Mouse (Mus musculus): ENCODE results near the gene Capn8. TPM values are rescaled to one million over a fixed set of nuclear protein-coding genes. Genes with fewer than 3 reads are reported as not detected.

Capn8 gene
- polyA plus RNA-seq, 1 experiment from 2014 or later, result not detected

GRCm38 (mm10) chr1:182574666-182575049, 9.9 kb downstream of the Capn8 start:
- no peaks in the 10 kb centered on the region for H3K36me3 ChIP-seq
- no peak for ATAC-seq (ENCODE audit: insufficient number of reproducible peaks, insufficient read depth, low FRiP score, low TSS enrichment, low read depth)
- H3K27me3 ChIP-seq, result no peaks in the 10 kb centered on the region
- no peak overlapping the region for H3K4me3 ChIP-seq (replicated peaks)
- H3K9ac ChIP-seq (replicated peaks), result no peak overlapping the region
- H3K9me3 ChIP-seq, result no peaks in the 10 kb centered on the region
- WGBS, result 42% methylated on average over 4 of the region's 4 CpGs
- H3K4me1 ChIP-seq (replicated peaks), result peaks cover 12% of the 10 kb centered on the region
- H3K4me2 ChIP-seq, result no peak overlapping the region
- no peak overlapping the region for H3K27ac ChIP-seq

DNA sequence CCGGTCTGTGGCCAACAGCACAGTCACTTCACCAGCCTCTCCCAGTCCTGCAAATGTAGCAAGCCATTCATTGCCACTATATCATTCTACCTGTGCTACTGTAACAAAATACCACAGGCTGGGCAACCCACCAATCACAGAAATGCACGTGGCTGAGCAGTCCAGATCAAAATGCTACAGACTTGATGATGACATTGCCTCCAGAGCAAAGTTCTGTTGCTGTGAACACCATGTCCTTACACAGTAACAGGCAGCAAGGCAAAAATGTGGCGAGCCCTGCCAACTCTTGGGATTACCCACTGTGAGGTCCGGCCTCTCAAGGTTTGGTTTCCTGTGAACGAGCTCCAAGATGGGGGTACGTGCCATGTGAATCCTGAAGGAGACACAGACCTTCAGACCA, 19.4 kb downstream of the Capn8 start:
- ATAC-seq (ENCODE audit: insufficient number of reproducible peaks, insufficient read depth, low FRiP score, low TSS enrichment, low read depth), result no peak
- no peak overlapping the region for H3K27ac ChIP-seq
- H3K4me3 ChIP-seq (replicated peaks), result no peak overlapping the region
- no peaks in the 10 kb centered on the region for H3K9me3 ChIP-seq
- H3K27me3 ChIP-seq, result 0 out of 2 replicates have a peak, but pooled peaks cover 5% of the 10 kb centered on the region
- H3K36me3 ChIP-seq, result no peaks in the 10 kb centered on the region
- H3K4me1 ChIP-seq (replicated peaks), result peaks cover 5% of the 10 kb centered on the region; the same call in 1 of the 2 replicates
- H3K4me2 ChIP-seq, result no peak overlapping the region
- WGBS, result 93% methylated on average over 6 of the region's 6 CpGs
- no peak overlapping the region for H3K9ac ChIP-seq (replicated peaks)

GRCm38 (mm10) chr1:182585162-182585840, 20.5 kb downstream of the Capn8 start:
- H3K27ac ChIP-seq, result no peak overlapping the region
- H3K27me3 ChIP-seq, result 0 out of 2 replicates have a peak, but pooled peaks cover 5% of the 10 kb centered on the region
- H3K36me3 ChIP-seq, result no peaks in the 10 kb centered on the region
- H3K4me3 ChIP-seq (replicated peaks), result peak overlapping the region; percentile 21
- 21% methylated on average over 16 of the region's 16 CpGs for WGBS
- H3K9me3 ChIP-seq, result no peaks in the 10 kb centered on the region
- no peak for ATAC-seq (ENCODE audit: insufficient number of reproducible peaks, insufficient read depth, low FRiP score, low TSS enrichment, low read depth)
- H3K4me1 ChIP-seq (replicated peaks), result peaks cover 5% of the 10 kb centered on the region; the same call in 1 of the 2 replicates
- H3K4me2 ChIP-seq, result peak overlapping the region; percentile 50
- no peak overlapping the region for H3K9ac ChIP-seq (replicated peaks)

- H3K4me2 ChIP-seq, result no peak overlapping the region
- no peak overlapping the region for H3K27ac ChIP-seq
- no peak overlapping the region for H3K9ac ChIP-seq (replicated peaks)
- no peaks in the 10 kb centered on the region for H3K36me3 ChIP-seq
- 0 out of 2 replicates have a peak, but pooled peaks cover 5% of the 10 kb centered on the region for H3K27me3 ChIP-seq
- H3K4me1 ChIP-seq (replicated peaks), result peaks cover 5% of the 10 kb centered on the region; the same call in 1 of the 2 replicates
- H3K4me3 ChIP-seq (replicated peaks), result no peak overlapping the region
- ATAC-seq (ENCODE audit: insufficient number of reproducible peaks, insufficient read depth, low FRiP score, low TSS enrichment, low read depth), result no peak
- 71% methylated on average over 4 of the region's 4 CpGs for WGBS
- H3K9me3 ChIP-seq, result no peaks in the 10 kb centered on the region
Observed at GRCm38 (mm10) chr1:182587706-182588105, 22.9 kb downstream of the Capn8 start.

DNA sequence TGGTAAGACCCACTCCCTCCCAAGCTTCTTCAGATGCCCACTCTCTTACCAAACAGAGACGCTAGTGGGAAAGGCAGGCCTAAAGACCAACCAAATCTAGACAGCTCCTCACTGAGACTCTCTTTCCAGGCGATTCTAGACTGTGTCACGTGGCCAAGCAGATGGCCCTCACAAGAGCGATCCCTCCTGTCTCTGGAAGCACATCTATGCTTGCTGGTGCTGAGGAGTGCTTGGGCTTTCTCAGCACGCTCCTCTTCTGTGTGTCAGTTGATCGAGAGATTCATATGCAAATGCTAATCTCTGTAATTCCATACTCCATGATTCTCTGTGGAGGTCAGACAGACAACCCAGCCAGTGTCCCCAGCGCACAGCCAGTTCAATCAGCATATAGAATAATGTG, 26.7 kb downstream of the Capn8 start:
- ATAC-seq (ENCODE audit: insufficient number of reproducible peaks, insufficient read depth, low FRiP score, low TSS enrichment, low read depth), result no peak
- Histone ChIP-seq H3K27me3 (no peaks in the 10 kb centered on the region), H3K4me1 (replicated peaks) (no peaks in the 10 kb centered on the region), H3K36me3 (no peaks in the 10 kb centered on the region), H3K9me3 (no peaks in the 10 kb centered on the region), H3K27ac (no peak overlapping the region), H3K4me2 (no peak overlapping the region), H3K4me3 (replicated peaks) (no peak overlapping the region), H3K9ac (replicated peaks) (no peak overlapping the region)
- 81% methylated on average over 7 of the region's 7 CpGs for WGBS

- Histone ChIP-seq H3K36me3 (no peaks in the 10 kb centered on the region), H3K4me3 (replicated peaks) (no peak overlapping the region), H3K9ac (replicated peaks) (no peak overlapping the region), H3K4me1 (replicated peaks) (no peaks in the 10 kb centered on the region), H3K27ac (no peak overlapping the region), H3K27me3 (no peaks in the 10 kb centered on the region), H3K4me2 (no peak overlapping the region), H3K9me3 (no peaks in the 10 kb centered on the region)
- 61% methylated on average over 4 of the region's 4 CpGs for WGBS
- ATAC-seq (ENCODE audit: insufficient number of reproducible peaks, insufficient read depth, low FRiP score, low TSS enrichment, low read depth), result no peak
Observed at GRCm38 (mm10) chr1:182592436-182592835, 27.6 kb downstream of the Capn8 start.

DNA sequence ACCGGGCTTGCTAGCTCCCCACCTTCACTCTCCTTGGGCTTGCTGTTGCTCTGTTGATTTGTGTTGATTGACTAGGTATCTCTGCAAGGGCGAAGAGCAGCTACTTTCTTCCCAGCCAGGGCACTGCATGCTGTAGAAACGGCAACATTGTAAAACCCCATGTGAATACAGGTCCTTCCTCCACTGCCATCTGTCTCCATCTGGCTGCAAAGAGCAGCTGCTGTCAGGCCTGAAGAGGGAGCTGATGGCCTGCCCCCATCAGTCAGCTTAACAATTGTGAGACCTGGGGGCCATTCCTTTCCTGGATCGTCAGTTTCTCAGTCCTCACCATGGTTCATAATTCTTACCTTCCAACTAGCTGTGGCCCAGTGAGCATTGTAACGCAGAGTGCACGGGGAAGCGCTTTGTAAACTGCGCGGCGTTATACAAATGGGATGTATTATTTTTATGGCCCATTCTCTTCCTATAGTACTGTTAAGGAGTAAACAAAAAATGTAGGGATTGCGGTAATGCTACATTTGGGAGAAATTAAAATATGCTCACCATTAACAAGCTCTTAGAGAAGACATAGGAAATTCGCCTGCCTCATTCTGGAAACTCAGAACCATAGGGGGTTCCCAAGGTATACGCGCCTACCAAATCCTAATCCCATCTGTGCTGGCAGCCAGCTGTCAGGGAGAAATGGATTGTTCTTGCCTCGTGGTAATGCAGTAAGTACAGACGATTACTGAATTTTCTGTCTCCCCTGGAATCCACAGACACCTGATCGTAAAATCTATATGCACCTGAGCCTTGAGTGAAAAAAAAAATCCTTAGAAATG, 40.7 kb downstream of the Capn8 start:
- no peaks in the 10 kb centered on the region for H3K36me3 ChIP-seq
- H3K4me1 ChIP-seq (replicated peaks), result peaks cover 14% of the 10 kb centered on the region
- 68% methylated on average over 17 of the region's 17 CpGs for WGBS
- H3K27ac ChIP-seq, result no peak overlapping the region
- no peak overlapping the region for H3K4me2 ChIP-seq
- H3K9me3 ChIP-seq, result no peaks in the 10 kb centered on the region
- no peak overlapping the region for H3K9ac ChIP-seq (replicated peaks)
- ATAC-seq (ENCODE audit: insufficient number of reproducible peaks, insufficient read depth, low FRiP score, low TSS enrichment, low read depth), result no peak
- no peaks in the 10 kb centered on the region for H3K27me3 ChIP-seq
- H3K4me3 ChIP-seq (replicated peaks), result no peak overlapping the region

- H3K9me3 ChIP-seq, result no peaks in the 10 kb centered on the region
- H3K9ac ChIP-seq (replicated peaks), result no peak overlapping the region
- peaks cover 8% of the 10 kb centered on the region for H3K4me1 ChIP-seq (replicated peaks)
- no peak for ATAC-seq (ENCODE audit: insufficient number of reproducible peaks, insufficient read depth, low FRiP score, low TSS enrichment, low read depth)
- WGBS, result 66% methylated on average over 4 of the region's 4 CpGs
- no peak overlapping the region for H3K4me2 ChIP-seq
- H3K4me3 ChIP-seq (replicated peaks), result no peak overlapping the region
- H3K27ac ChIP-seq, result no peak overlapping the region
- no peaks in the 10 kb centered on the region for H3K36me3 ChIP-seq
- H3K27me3 ChIP-seq, result no peaks in the 10 kb centered on the region
Observed at GRCm38 (mm10) chr1:182609701-182610335, 45.0 kb downstream of the Capn8 start.

- Histone ChIP-seq H3K4me3 (replicated peaks) (no peak overlapping the region), H3K4me2 (no peak overlapping the region), H3K4me1 (replicated peaks) (0 out of 2 replicates have a peak, but pooled peaks cover 4% of the 10 kb centered on the region), H3K27me3 (no peaks in the 10 kb centered on the region), H3K9ac (replicated peaks) (no peak overlapping the region), H3K27ac (no peak overlapping the region), H3K36me3 (no peaks in the 10 kb centered on the region), H3K9me3 (no peaks in the 10 kb centered on the region)
- WGBS, result 27% methylated on average over 1 of the region's 1 CpGs
- no peak for ATAC-seq (ENCODE audit: insufficient number of reproducible peaks, insufficient read depth, low FRiP score, low TSS enrichment, low read depth)
Observed at GRCm38 (mm10) chr1:182615465-182615864, 50.7 kb downstream of the Capn8 start.

DNA sequence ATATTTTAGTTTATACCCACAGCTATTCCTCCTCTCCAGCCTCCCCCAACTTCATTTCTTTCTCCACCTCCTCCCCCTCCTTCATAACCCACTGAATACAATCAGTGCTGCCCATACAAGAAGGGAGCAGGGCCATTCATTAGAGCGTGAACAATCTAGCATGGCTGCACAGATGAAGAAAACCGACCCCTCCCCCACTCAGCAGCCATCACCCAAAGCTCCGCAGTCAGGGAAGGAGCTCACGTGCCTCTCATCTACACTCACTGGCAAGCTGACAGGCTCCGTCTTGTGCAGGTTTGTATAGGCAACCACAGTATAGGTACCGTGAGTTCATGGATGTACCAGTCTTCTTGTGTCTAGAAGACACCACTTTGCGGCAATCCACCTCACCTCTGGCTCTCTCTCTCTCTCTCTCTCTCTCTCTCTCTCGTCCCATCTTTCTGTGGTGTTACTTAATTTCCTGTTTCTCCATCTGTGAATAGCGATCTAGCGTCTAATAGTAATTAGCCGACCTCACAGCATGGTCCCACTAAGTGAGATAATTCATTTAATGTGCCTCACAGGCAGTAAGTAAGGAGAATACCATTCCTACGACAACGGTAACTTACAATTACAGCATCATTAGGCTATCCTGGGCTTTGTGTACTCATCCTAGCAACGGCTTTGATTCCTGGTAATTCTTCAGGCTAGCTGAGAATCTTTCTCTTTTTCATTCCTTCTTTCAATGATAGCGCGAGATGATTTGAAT, 53.6 kb downstream of the Capn8 start:
- no peak overlapping the region for H3K4me3 ChIP-seq (replicated peaks)
- 68% methylated on average over 16 of the region's 16 CpGs for WGBS
- no peaks in the 10 kb centered on the region for H3K27me3 ChIP-seq
- no peaks in the 10 kb centered on the region for H3K36me3 ChIP-seq
- no peak overlapping the region for H3K4me2 ChIP-seq
- 0 out of 2 replicates have a peak, but pooled peaks cover 4% of the 10 kb centered on the region for H3K4me1 ChIP-seq (replicated peaks)
- H3K9me3 ChIP-seq, result no peaks in the 10 kb centered on the region
- ATAC-seq (ENCODE audit: insufficient number of reproducible peaks, insufficient read depth, low FRiP score, low TSS enrichment, low read depth), result peak; percentile 29; the same call in 1 of the 2 replicates
- H3K9ac ChIP-seq (replicated peaks), result no peak overlapping the region
- no peak overlapping the region for H3K27ac ChIP-seq

All from limb, embryonic 12.5 days (tissue).